Mouse (Mus musculus) embryonic facial prominence, embryonic 11.5 days (tissue): ENCODE results near the gene Sdc4. TPM values are rescaled to one million over a fixed set of nuclear protein-coding genes. Genes with fewer than 3 reads are reported as not detected.
A peak's percentile ranks its signal among the peaks of the same experiment; 100 is the strongest.

Source experiments
- ATAC-seq: fragments of 200-750 bp; cut with Nextera tagmentation; replicated peaks from 2 replicates; pipeline ENCODE4 v1.8.0; 2017; ENCODE audit warnings: low read depth; ENCODE audit not compliant: insufficient number of reproducible peaks, low FRiP score, low TSS enrichment
- DNase-seq: peaks from one replicate; pipeline ENCODE4 v3.0.0-alpha.2; 2015; ENCODE audit warnings: low spot score
- H3K27ac ChIP-seq: fragments of 300-500 bp; sonication (generic); replicated peaks from 2 replicates; pipeline ENCODE4 v1.5.1; 2014; ENCODE audit warnings: mild to moderate bottlenecking, low read depth, low read length, control low read depth
- H3K27me3 ChIP-seq: fragments of 300-500 bp; sonication (generic); 2 replicates; pipeline ENCODE4 v1.6.1; 2014; ENCODE audit warnings: mild to moderate bottlenecking, low read length, moderate library complexity, mixed read lengths; ENCODE audit not compliant: control insufficient read depth, insufficient read depth
- H3K36me3 ChIP-seq: fragments of 300-500 bp; sonication (generic); replicated peaks from 2 replicates; pipeline ENCODE4 v1.6.1; 2014; ENCODE audit warnings: low read depth, mild to moderate bottlenecking, low read length, moderate library complexity, mixed read lengths; ENCODE audit not compliant: control insufficient read depth, insufficient read depth
- H3K4me1 ChIP-seq: fragments of 300-500 bp; sonication (generic); 2 replicates; pipeline ENCODE4 v1.6.1; 2014; ENCODE audit warnings: low read length, mixed read lengths; ENCODE audit not compliant: control insufficient read depth, insufficient read depth
- H3K4me2 ChIP-seq: fragments of 300-500 bp; sonication (generic); 2 replicates; pipeline ENCODE4 v1.6.1; 2014; ENCODE audit warnings: low read depth, mild to moderate bottlenecking, control low read depth, low read length, moderate library complexity
- H3K4me3 ChIP-seq: fragments of 300-500 bp; sonication (generic); 2 replicates; pipeline ENCODE4 v1.5.1; 2014; ENCODE audit warnings: low read depth, low read length, control low read depth
- H3K9ac ChIP-seq: fragments of 300-500 bp; sonication (generic); replicated peaks from 2 replicates; pipeline ENCODE4 v1.6.1; 2014; ENCODE audit warnings: mild to moderate bottlenecking, control low read depth, low read length
- H3K9me3 ChIP-seq: fragments of 300-500 bp; sonication (generic); replicated peaks from 2 replicates; pipeline ENCODE4 v1.6.1; 2016; ENCODE audit warnings: mild to moderate bottlenecking, low read length, inconsistent platforms, mixed read lengths; ENCODE audit not compliant: control insufficient read depth
- WGBS: fragments of 180-500 bp; shearing (Covaris S2); extraction: QIAGEN DNeasy Blood & Tissue Kit; methylation state at CpG from one replicate; pipeline ENCODE4 v1.1.7; 2014; 5-methylcytosine and 5-hydroxymethylcytosine counted together
- polyA plus RNA-seq: library from polyadenylated mRNA; unstranded; fragments of >200 nt; fragmentation: Nextera tagmentation; extraction: Ambion mirVana; gene quantifications from 2 replicates; pipeline ENCODE4 v1.2.1, GENCODE M21; 2014

Gene Sdc4
- 19.2 and 24.1 TPM in 2 replicates for polyA plus RNA-seq

GRCm38 (mm10) chr2:164443460-164444000, at the start of gene Sdc4:
TSS of gene Sdc4 (minus strand) at chr2:164443887.
- H3K4me2 ChIP-seq: peak within 1 kb of the TSS; percentile 84
- 6% methylated on average over 18 of the region's 18 CpGs for WGBS
- H3K27me3 ChIP-seq: no peaks in the 10 kb centered on the region
- H3K4me1 ChIP-seq: no peaks in the 10 kb centered on the region; the same call in 1 of the 2 replicates
- peak within 1 kb of the TSS; percentile 70 for H3K9ac ChIP-seq
- peak within 1 kb of the TSS; percentile 55 for H3K4me3 ChIP-seq
- no peaks in the 10 kb centered on the region for H3K36me3 ChIP-seq
- H3K27ac ChIP-seq: no peak within 1 kb of the TSS
- H3K9me3 ChIP-seq: no peaks in the 10 kb centered on the region
- ATAC-seq (no peak; the same call in 1 of the 2 replicates), DNase-seq (no peak)

GRCm38 (mm10) chr2:164487812-164488211, 44.1 kb upstream of the Sdc4 start:
- 63% methylated on average over 9 of the region's 9 CpGs for WGBS
- no peak for ATAC-seq

DNA sequence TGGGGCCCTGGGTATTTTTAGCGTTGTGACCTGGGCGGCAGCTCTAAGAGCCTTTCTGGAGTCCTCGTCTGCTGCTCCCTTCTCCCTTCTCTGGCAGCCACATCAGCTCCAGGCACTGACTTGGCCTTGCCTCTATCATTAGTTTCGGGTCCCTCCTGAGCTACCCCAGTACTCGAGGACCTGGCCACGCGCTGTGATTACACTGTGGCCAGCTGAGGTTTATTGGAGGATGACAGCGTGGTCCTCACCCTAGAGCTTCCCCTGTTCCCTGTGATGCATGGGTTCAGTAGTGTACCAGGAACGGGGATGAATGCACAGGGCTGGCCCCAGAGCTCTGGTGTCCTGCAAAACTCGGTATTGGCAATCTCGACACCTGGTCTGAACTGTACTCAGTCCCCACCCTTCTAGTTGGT, 43.4 kb upstream of the Sdc4 start:
- no peaks in the 10 kb centered on the region for H3K9me3 ChIP-seq
- H3K4me1 ChIP-seq: peaks cover 3% of the 10 kb centered on the region; the same call in 1 of the 2 replicates
- peak overlapping the region; percentile 100 for H3K4me2 ChIP-seq
- DNase-seq (no peak), ATAC-seq (peak; percentile 57; the same call in 1 of the 2 replicates)
- H3K4me3 ChIP-seq: peak overlapping the region; percentile 71
- no peaks in the 10 kb centered on the region for H3K36me3 ChIP-seq
- no peak overlapping the region for H3K27ac ChIP-seq
- peak overlapping the region; percentile 64 for H3K9ac ChIP-seq
- H3K27me3 ChIP-seq: peaks cover 20% of the 10 kb centered on the region
- 9% methylated on average over 11 of the region's 11 CpGs for WGBS

More at GRCm38 (mm10) chr2:164487812-164488211, 44.1 kb upstream of the Sdc4 start:
- no peaks in the 10 kb centered on the region for H3K36me3 ChIP-seq
- no peak for DNase-seq
- H3K27me3 ChIP-seq: peaks cover 20% of the 10 kb centered on the region
- no peak overlapping the region for H3K4me2 ChIP-seq
- no peak overlapping the region for H3K27ac ChIP-seq
- H3K4me1 ChIP-seq: peaks cover 3% of the 10 kb centered on the region; the same call in 1 of the 2 replicates
- H3K9me3 ChIP-seq: no peaks in the 10 kb centered on the region
- no peak overlapping the region for H3K4me3 ChIP-seq
- H3K9ac ChIP-seq: no peak overlapping the region

DNA sequence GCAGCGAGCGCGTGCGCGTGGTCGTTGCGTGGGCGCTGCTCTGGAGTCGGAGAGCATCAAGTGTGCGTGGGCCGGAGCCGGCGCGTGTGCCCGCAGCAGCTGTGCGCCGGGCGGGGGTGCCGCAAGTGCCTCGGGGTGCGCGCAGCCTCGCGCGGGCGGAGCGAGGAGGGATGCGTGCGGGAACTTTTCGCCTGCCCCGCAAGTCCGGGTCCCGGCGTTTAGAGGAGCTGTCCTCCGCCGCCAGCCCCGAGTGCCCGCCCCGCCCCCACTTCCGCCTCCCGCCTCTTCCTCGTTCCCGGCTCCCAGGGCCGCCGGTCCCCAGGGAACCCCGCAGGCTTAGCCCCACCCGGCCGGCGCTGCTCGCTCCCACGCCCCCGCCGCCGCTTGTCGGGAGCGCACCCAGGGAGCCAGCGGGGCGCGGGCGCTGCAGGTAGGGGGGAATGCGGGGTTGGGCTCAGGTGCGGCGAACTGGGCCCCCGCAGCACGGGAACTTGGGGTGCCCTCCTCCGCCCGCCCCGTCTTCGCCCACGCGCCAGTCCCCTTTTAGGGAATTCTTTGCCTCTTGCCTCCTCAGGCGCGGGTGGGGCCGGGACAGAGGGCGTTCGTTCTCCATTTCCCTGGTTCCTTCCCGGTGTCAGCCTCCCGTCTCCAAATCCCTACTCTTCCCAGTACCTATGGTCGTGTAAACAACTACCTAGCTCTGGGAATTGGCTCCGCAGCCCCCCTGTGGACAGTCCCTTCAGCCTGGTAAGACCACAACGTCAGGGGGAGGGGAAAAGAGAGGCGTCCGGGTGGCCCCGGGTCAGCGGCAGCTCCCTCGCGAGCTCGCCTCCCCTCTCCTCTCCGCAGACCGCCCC, 42.8 kb upstream of the Sdc4 start:
- no peak overlapping the region for H3K27ac ChIP-seq

GRCm38 (mm10) chr2:164485681-164486257, 42.1 kb upstream of the Sdc4 start, which contains the start of gene Dbndd2:
TSS of gene Dbndd2 (plus strand) at chr2:164486106.
- WGBS: 2% methylated on average over 26 of the region's 26 CpGs
- Histone ChIP-seq H3K4me3 (peak within 1 kb of the TSS; percentile 71), H3K36me3 (no peaks in the 10 kb centered on the region), H3K4me2 (peak within 1 kb of the TSS; percentile 100), H3K27me3 (peaks cover 20% of the 10 kb centered on the region), H3K27ac (no peak within 1 kb of the TSS), H3K4me1 (peaks cover 3% of the 10 kb centered on the region; the same call in 1 of the 2 replicates), H3K9ac (peak within 1 kb of the TSS; percentile 64), H3K9me3 (no peaks in the 10 kb centered on the region)
- ATAC-seq (no peak; the same call in 1 of the 2 replicates), DNase-seq (peak; percentile 25)

More for the DNA sequence above, 42.8 kb upstream of the Sdc4 start:
- Histone ChIP-seq H3K36me3 (no peaks in the 10 kb centered on the region), H3K4me2 (peak overlapping the region; percentile 100), H3K9me3 (no peaks in the 10 kb centered on the region), H3K4me3 (peak overlapping the region; percentile 71), H3K9ac (peak overlapping the region; percentile 64), H3K4me1 (peaks cover 3% of the 10 kb centered on the region; the same call in 1 of the 2 replicates), H3K27me3 (peaks cover 20% of the 10 kb centered on the region)
- under 1% methylated on average over 72 of the region's 90 CpGs for WGBS
- DNase-seq (peak; percentile 32), ATAC-seq (peak; percentile 50)

- ATAC-seq (no peak), DNase-seq (no peak)
- Histone ChIP-seq H3K9ac (no peak within 1 kb of the TSS), H3K27me3 (no peaks in the 10 kb centered on the region), H3K27ac (no peak within 1 kb of the TSS), H3K9me3 (no peaks in the 10 kb centered on the region), H3K4me3 (no peak within 1 kb of the TSS), H3K36me3 (no peaks in the 10 kb centered on the region), H3K4me2 (no peak within 1 kb of the TSS; the same call in 1 of the 2 replicates), H3K4me1 (no peaks in the 10 kb centered on the region)
- 81% methylated on average over 6 of the region's 6 CpGs for WGBS
These were observed 29.9 kb upstream of the Sdc4 start, which contains the start of gene Trp53tg5 for GRCm38 (mm10) chr2:164473624-164474023. TSS of gene Trp53tg5 (minus strand) at chr2:164473724.

DNA sequence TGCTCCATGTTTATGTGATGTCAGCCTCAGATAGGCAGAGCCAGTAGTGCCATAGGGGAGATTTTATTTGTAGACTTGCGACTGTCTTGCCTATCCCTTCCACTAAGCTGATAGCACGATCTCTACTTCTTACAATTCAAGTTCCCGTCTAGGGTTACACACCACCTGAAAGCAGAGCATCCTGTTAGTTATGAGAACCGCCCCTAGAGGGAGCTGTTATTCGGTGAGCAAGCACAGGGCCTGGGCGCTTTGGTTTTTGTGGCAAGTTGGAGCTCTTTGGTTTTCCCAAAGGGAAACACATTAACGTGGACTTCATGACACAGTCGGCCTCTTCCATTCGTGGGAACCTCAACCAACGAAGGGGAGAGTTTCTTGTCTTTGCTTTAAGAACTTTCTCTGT, 26.6 kb upstream of the Sdc4 start:
- ATAC-seq: no peak
- WGBS: 24% methylated on average over 10 of the region's 10 CpGs

More for the DNA sequence above, 26.6 kb upstream of the Sdc4 start:
- Histone ChIP-seq H3K36me3 (no peaks in the 10 kb centered on the region), H3K4me2 (no peak overlapping the region), H3K9ac (no peak overlapping the region; the same call in 1 of the 2 replicates), H3K4me1 (no peaks in the 10 kb centered on the region), H3K27ac (no peak overlapping the region), H3K27me3 (no peaks in the 10 kb centered on the region), H3K9me3 (no peaks in the 10 kb centered on the region), H3K4me3 (no peak overlapping the region)
- peak; percentile 79 for DNase-seq
